Mouse (Mus musculus) stomach, postnatal 0 days (tissue): ENCODE results near the gene Olfr1350. TPM values are rescaled to one million over a fixed set of nuclear protein-coding genes. Genes with fewer than 3 reads are reported as not detected.
A peak's percentile ranks its signal among the peaks of the same experiment; 100 is the strongest.
"Not testable (repeated sequence)": the region's sequence is repeated elsewhere in the genome, so short reads cannot be mapped to it uniquely, and the experiment has no call there.

Experiments used
- ATAC-seq: fragments of 200-750 bp; cut with Nextera tagmentation; 2 replicates; pipeline ENCODE4 v1.8.0; 2017; ENCODE audit not compliant: low FRiP score, low TSS enrichment
- DNase-seq: peaks from one replicate; pipeline ENCODE4 v3.0.0-alpha.2; 2016; ENCODE audit warnings: low spot score
- H3K27ac ChIP-seq: fragments of 300-500 bp; sonication (generic); replicated peaks from 2 replicates; pipeline ENCODE4 v1.5.1; 2014; ENCODE audit warnings: mild to moderate bottlenecking, control low read depth
- H3K27me3 ChIP-seq: fragments of 300-500 bp; sonication (generic); 2 replicates; pipeline ENCODE4 v1.6.1; 2014; ENCODE audit warnings: low read length; ENCODE audit not compliant: control insufficient read depth, insufficient read depth
- H3K36me3 ChIP-seq: fragments of 300-500 bp; sonication (generic); 2 replicates; pipeline ENCODE4 v1.6.1; 2014; ENCODE audit warnings: low read length, mixed read lengths; ENCODE audit not compliant: control insufficient read depth, insufficient read depth
- H3K4me1 ChIP-seq: fragments of 300-500 bp; sonication (generic); replicated peaks from 2 replicates; pipeline ENCODE4 v1.6.1; 2014; ENCODE audit warnings: antibody characterized with exemption; ENCODE audit not compliant: control insufficient read depth, insufficient read depth
- H3K4me2 ChIP-seq: fragments of 300-500 bp; sonication (generic); replicated peaks from 2 replicates; pipeline ENCODE4 v1.6.1; 2014; ENCODE audit warnings: low read depth, mild to moderate bottlenecking, control low read depth, moderate library complexity
- H3K4me3 ChIP-seq: fragments of 300-500 bp; sonication (generic); 2 replicates; pipeline ENCODE4 v1.5.1; 2014; ENCODE audit warnings: low read depth, low read length, control low read depth
- H3K9ac ChIP-seq: fragments of 300-500 bp; sonication (generic); 2 replicates; pipeline ENCODE4 v1.6.1; 2014; ENCODE audit warnings: mild to moderate bottlenecking, low read length, control low read depth, mixed read lengths
- H3K9me3 ChIP-seq: fragments of 300-500 bp; sonication (generic); 2 replicates; pipeline ENCODE4 v1.6.1; 2016; ENCODE audit warnings: low read length; ENCODE audit not compliant: control insufficient read depth
- CTCF ChIP-seq: IDR thresholded peaks from 2 replicates; pipeline ENCODE4 v1.5.1; 2016; ENCODE audit warnings: antibody characterized with exemption, low read depth, mild to moderate bottlenecking, moderate library complexity
- EP300 ChIP-seq: optimal IDR thresholded peaks from 2 replicates; pipeline ENCODE3; 2016; ENCODE audit warnings: antibody characterized with exemption
- WGBS: fragments of 180-500 bp; shearing (Covaris S2); extraction: QIAGEN DNeasy Blood & Tissue Kit; methylation state at CpG from one replicate; pipeline ENCODE4 v1.1.7; 2014; 5-methylcytosine and 5-hydroxymethylcytosine counted together
- polyA plus RNA-seq: library from polyadenylated mRNA; unstranded; fragments of >200 nt; fragmentation: Nextera tagmentation; extraction: Ambion mirVana; gene quantifications from 2 replicates; pipeline ENCODE4 v1.2.1, GENCODE M21; 2015

The Olfr1350 gene
- polyA plus RNA-seq, result not detected in 2 replicates

DNA sequence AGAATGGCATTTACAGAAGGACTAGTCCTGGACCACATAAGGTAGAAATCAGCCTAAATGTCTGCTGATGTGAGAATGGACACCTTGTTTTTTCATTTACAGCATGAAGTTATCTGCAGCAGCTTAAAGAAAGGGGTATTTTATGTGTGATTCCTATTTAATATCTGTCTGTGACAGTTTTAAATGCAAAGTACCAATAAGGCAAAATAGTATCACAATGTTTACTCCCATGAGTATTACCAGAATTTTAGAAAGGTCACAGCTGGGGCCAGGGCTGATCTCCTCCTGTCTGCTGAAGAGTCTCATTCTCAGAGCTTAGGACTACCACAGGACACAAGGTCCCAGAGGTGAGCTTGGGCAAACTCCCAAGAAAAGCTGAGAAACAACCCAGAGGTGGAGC is at the start of gene Olfr1350:
Gene Olfr1350 (plus strand): TSS at position 301 of the 400 bp plus-strand sequence.
- no peak for ATAC-seq
- no peak within 1 kb of the TSS for H3K27ac ChIP-seq

DNA sequence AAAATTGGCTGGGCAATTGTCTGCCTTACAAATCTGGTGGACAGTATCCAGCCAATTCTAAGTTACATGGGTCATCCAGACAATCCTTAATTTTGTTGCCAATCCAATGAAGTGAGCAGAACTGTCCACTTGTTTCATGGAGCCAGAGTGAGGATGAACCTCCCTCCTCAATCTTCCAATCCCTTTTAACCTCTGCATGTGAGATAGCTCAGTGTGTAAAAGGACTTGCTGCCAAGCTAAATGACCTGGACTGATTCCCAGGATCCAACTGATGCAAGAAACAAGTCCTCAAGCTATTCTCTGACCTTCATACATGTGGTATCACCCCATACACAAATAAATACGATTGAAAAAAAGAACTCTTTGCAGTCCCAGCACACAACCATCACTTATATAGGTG is 43.0 kb upstream of the Olfr1350 start:
- H3K9ac ChIP-seq, result no peak overlapping the region
- no peak overlapping the region for H3K4me2 ChIP-seq
- no peaks in the 10 kb centered on the region for H3K27me3 ChIP-seq
- ATAC-seq, result no peak
- no peaks in the 10 kb centered on the region for H3K4me1 ChIP-seq
- H3K9me3 ChIP-seq, result no peaks in the 10 kb centered on the region
- DNase-seq, result no peak
- WGBS, result 14% methylated on average over 1 of the region's 1 CpGs
- H3K4me3 ChIP-seq, result no peak overlapping the region
- no peaks in the 10 kb centered on the region for H3K36me3 ChIP-seq
- H3K27ac ChIP-seq, result no peak overlapping the region
- no peak for TF ChIP-seq EP300
- TF ChIP-seq CTCF, result no peak

More for the DNA sequence above, at the start of gene Olfr1350:
- H3K4me1 ChIP-seq, result no peaks in the 10 kb centered on the region
- no peak within 1 kb of the TSS for H3K4me3 ChIP-seq
- H3K4me2 ChIP-seq, result no peak within 1 kb of the TSS
- H3K9me3 ChIP-seq, result no peaks in the 10 kb centered on the region
- TF ChIP-seq EP300, result no peak
- no peak for TF ChIP-seq CTCF
- DNase-seq, result no peak
- H3K36me3 ChIP-seq, result no peaks in the 10 kb centered on the region
- no peaks in the 10 kb centered on the region for H3K27me3 ChIP-seq
- no peak within 1 kb of the TSS for H3K9ac ChIP-seq

DNA sequence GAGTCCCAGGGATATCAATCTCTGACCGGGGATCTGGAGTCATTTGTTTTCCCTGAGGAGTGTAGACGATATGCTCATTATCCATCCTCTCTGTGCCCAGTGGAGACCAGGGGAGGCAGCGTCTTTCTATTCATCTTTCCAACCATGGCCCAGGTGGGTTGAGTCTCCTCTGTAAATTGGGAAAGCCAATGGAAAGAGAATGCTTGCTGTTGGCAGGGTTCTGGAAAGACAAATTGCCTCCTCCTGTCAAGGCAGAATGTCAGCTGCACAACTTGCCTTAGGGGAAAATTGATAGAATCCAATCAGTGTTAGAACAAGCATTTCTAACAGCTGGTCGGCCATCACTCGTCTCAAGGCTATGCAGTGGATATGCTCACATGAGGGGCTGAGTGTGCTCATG is 41.8 kb upstream of the Olfr1350 start, which contains the start of gene Olfr1349:
Gene Olfr1349 (minus strand): TSS at position 101 of the 400 bp plus-strand sequence.
- Histone ChIP-seq H3K9ac (no peak within 1 kb of the TSS), H3K27ac (no peak within 1 kb of the TSS), H3K4me2 (no peak within 1 kb of the TSS), H3K9me3 (no peaks in the 10 kb centered on the region), H3K4me1 (no peaks in the 10 kb centered on the region), H3K27me3 (no peaks in the 10 kb centered on the region), H3K4me3 (no peak within 1 kb of the TSS), H3K36me3 (no peaks in the 10 kb centered on the region)
- DNase-seq (no peak), ATAC-seq (no peak)
- TF ChIP-seq EP300 (no peak), CTCF (no peak)
- WGBS, result 78% methylated on average over 5 of the region's 5 CpGs

DNA sequence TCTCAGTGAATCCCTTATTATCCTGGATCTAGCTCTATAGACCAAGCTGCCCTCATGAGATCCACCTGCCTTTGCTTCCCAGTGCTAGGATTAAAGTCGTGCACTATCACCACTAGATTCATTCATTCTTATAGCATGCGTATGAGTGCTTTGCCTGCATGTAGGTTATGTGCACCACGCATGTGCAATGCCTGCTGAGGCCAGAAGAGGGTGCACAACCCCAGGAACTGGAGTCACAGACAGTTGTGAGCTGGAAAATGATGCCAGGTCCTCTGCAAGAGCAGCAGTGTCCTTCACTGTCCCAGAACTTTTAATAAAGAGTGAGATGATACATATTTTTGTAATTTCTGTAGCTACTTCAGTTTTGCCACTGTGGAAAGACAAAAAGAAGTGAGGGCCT is 39.6 kb upstream of the Olfr1350 start:
- no peak overlapping the region for H3K9ac ChIP-seq
- no peak overlapping the region for H3K4me3 ChIP-seq
- H3K9me3 ChIP-seq, result no peaks in the 10 kb centered on the region
- H3K27ac ChIP-seq, result no peak overlapping the region
- no peak for DNase-seq
- no peaks in the 10 kb centered on the region for H3K4me1 ChIP-seq
- no peak overlapping the region for H3K4me2 ChIP-seq
- H3K36me3 ChIP-seq, result no peaks in the 10 kb centered on the region
- no peaks in the 10 kb centered on the region for H3K27me3 ChIP-seq
- TF ChIP-seq EP300 (no peak), CTCF (no peak)
- 62% methylated on average over 3 of the region's 3 CpGs for WGBS
- no peak for ATAC-seq

DNA sequence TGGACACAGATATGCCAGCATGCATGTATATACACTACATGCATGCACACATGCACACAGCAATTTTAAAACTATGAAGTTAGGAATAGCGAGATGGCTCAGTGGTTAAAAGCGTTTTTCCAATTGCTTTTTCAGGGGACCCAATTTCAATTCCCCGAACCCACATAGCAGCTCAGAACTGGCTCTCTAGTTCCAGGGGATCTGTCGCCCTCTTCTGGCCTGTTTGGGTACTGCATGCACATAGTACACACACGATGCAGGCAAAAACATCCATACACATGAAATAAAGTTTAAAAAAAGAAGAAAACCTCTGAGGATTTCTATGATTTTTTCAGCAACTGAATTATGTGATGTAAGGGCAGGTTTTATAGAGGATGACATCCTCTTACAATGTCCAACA is 38.5 kb upstream of the Olfr1350 start:
- Histone ChIP-seq H3K27me3 (no peaks in the 10 kb centered on the region), H3K27ac (no peak overlapping the region), H3K4me1 (no peaks in the 10 kb centered on the region), H3K4me2 (no peak overlapping the region), H3K9me3 (no peaks in the 10 kb centered on the region), H3K4me3 (no peak overlapping the region), H3K9ac (no peak overlapping the region), H3K36me3 (no peaks in the 10 kb centered on the region)
- no peak for TF ChIP-seq EP300
- peak; percentile 49 for TF ChIP-seq CTCF
- no peak for DNase-seq
- 65% methylated on average over 5 of the region's 5 CpGs for WGBS
- ATAC-seq, result no peak

DNA sequence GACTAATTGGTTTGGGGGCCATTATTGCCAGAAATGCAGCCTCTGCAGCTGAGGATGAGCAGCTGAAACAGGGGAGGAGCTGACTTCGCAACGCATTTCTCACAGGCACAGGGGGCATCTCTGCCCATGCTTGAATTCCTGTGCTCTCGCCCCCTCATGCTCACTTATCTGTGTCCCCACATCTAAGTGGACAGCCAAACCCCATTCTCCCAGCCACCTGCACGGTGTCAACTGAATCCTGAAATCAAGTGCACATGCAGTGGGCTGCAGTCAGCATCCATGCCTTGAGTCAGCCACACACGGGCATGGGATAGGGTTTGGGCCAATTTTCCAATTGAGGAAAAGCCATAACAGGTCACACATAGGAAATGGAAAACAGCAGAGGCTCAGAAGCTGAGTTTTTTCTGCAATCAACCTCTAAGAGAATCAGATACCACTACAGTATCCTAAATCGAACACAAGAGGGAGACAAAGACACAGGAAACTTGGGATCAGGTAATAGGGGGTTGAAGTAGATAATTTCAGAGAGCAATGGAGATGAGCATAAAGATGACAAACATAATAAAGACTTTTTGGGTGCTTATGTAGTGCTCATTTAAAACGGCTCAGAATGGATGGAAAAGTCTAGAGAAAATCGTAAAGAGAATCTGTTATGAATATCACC is 21.6 kb downstream of the Olfr1350 start:
- Histone ChIP-seq H3K4me3 (no peak overlapping the region), H3K9ac (no peak overlapping the region), H3K9me3 (no peaks in the 10 kb centered on the region), H3K27ac (no peak overlapping the region), H3K4me1 (no peaks in the 10 kb centered on the region), H3K4me2 (no peak overlapping the region), H3K27me3 (no peaks in the 10 kb centered on the region), H3K36me3 (no peaks in the 10 kb centered on the region)
- no peak for DNase-seq
- peak; percentile 74 for TF ChIP-seq CTCF
- no peak for TF ChIP-seq EP300
- no peak for ATAC-seq
- 45% methylated on average over 8 of the region's 8 CpGs for WGBS

DNA sequence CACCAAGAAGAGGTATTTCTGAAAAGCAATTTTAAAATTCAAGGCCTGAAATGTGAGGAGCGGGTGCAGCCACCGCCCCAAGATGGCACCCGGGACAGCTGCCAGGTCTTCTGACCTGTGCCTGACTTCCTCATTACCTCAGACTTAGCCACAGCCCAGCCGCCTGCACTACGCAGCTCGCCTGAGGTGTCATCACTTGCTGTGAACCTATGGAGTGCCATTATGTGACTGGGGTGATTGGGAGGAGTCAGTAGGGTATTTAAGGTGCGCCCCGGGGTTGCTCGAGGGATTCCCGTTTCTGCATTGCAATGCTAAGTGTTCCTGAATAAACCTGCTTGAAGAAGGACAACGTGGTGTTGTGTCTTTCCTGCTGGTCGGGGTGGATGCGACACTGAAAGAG is 24.1 kb downstream of the Olfr1350 start:
- H3K4me1 ChIP-seq, H3K27ac ChIP-seq, H3K36me3 ChIP-seq, H3K4me2 ChIP-seq, H3K9me3 ChIP-seq, H3K4me3 ChIP-seq, DNase-seq, ATAC-seq, H3K9ac ChIP-seq, H3K27me3 ChIP-seq: not testable (repeated sequence)
- 85% methylated on average over 13 of the region's 13 CpGs for WGBS
